Mouse (Mus musculus): Measurements from ENCODE around the gene Scd4.
A peak's percentile ranks its signal among the peaks of the same experiment; 100 is the strongest.

The Scd4 gene

GRCm38 (mm10) chr19:44377629-44378375 is 44.9 kb downstream of the Scd4 start:
- no peak for DNase-seq (ENCODE audit: low spot score)

GRCm38 (mm10) chr19:44379090-44379489 is 46.2 kb downstream of the Scd4 start:
- DNase-seq (ENCODE audit: low spot score) = no peak

GRCm38 (mm10) chr19:44380065-44380464 is 47.2 kb downstream of the Scd4 start:
- no peak for DNase-seq (ENCODE audit: low spot score)

- DNase-seq (ENCODE audit: low spot score) = no peak
These were observed 49.9 kb downstream of the Scd4 start for GRCm38 (mm10) chr19:44382682-44383321.

GRCm38 (mm10) chr19:44385887-44386498 is 53.1 kb downstream of the Scd4 start:
- no peak for DNase-seq (ENCODE audit: low spot score)

GRCm38 (mm10) chr19:44387089-44387671 is 54.3 kb downstream of the Scd4 start:
- no peak for DNase-seq (ENCODE audit: low spot score)

- DNase-seq (ENCODE audit: low spot score) = peak; percentile 58
These were observed 55.0 kb downstream of the Scd4 start for GRCm38 (mm10) chr19:44387746-44388474.

- peak; percentile 95 for DNase-seq (ENCODE audit: low spot score)
These were observed 55.9 kb downstream of the Scd4 start for GRCm38 (mm10) chr19:44388475-44389428.

GRCm38 (mm10) chr19:44389507-44389906 is 56.6 kb downstream of the Scd4 start:
- no peak for DNase-seq (ENCODE audit: low spot score)

GRCm38 (mm10) chr19:44391856-44392255 is 59.0 kb downstream of the Scd4 start:
- DNase-seq (ENCODE audit: low spot score) = no peak

- DNase-seq (ENCODE audit: low spot score) = no peak
These were observed 59.6 kb downstream of the Scd4 start for GRCm38 (mm10) chr19:44392339-44393009.

GRCm38 (mm10) chr19:44393962-44394422 is 61.1 kb downstream of the Scd4 start:
- DNase-seq (ENCODE audit: low spot score) = no peak

- DNase-seq (ENCODE audit: low spot score) = no peak
These were observed 62.1 kb downstream of the Scd4 start for GRCm38 (mm10) chr19:44394972-44395371.

Data from testis, postnatal 14 days (tissue).